Mouse (Mus musculus) myocyte (in vitro differentiated cells): ENCODE data around the gene Gatad2a.
"Not testable (repeated sequence)": the region's sequence is repeated elsewhere in the genome, so short reads cannot be mapped to it uniquely, and the experiment has no call there.

Experiments used
- CEBPB ChIP-seq: IDR thresholded peaks from 2 replicates; pipeline ENCODE4 v1.6.1; 2011; ENCODE audit warnings: mild to moderate bottlenecking, moderate library complexity; ENCODE audit not compliant: poor library complexity, insufficient read depth, severe bottlenecking
- MAX ChIP-seq: IDR thresholded peaks from one replicate; pipeline ENCODE4 v1.6.1; 2011; ENCODE audit warnings: low read depth, mild to moderate bottlenecking, control low read depth
- MYOD1 ChIP-seq, 3 experiments: IDR thresholded peaks; one replicate each; pipeline ENCODE4 v1.6.1; 2011; ENCODE audit warnings: control low read depth in 2 of 3, low read depth in 2 of 3, mild to moderate bottlenecking in 2 of 3, moderate library complexity in 1 of 3; ENCODE audit not compliant: insufficient read length in 2 of 3, control insufficient read depth in 1 of 3
- MYOG ChIP-seq, 3 experiments: IDR thresholded peaks; one replicate each; pipeline ENCODE4 v1.6.1; 2011; ENCODE audit warnings: control low read depth in 2 of 3, low read depth in 2 of 3, mild to moderate bottlenecking in 2 of 3; ENCODE audit not compliant: insufficient read length in 2 of 3, control insufficient read depth in 1 of 3, insufficient read depth in 1 of 3
- POLR2A ChIP-seq: IDR thresholded peaks from one replicate; pipeline ENCODE4 v1.6.1; 2011; ENCODE audit warnings: low read depth, mild to moderate bottlenecking, control low read depth, moderate library complexity; ENCODE audit not compliant: insufficient read length
- POLR2AphosphoS2 ChIP-seq: IDR thresholded peaks from one replicate; pipeline ENCODE4 v1.6.1; 2011; ENCODE audit warnings: low read depth, control low read depth; ENCODE audit not compliant: insufficient read length
- REST ChIP-seq: IDR thresholded peaks from one replicate; pipeline ENCODE4 v1.6.1; 2011; ENCODE audit warnings: mild to moderate bottlenecking, control low read depth, moderate library complexity; ENCODE audit not compliant: insufficient read depth, insufficient read length
- SRF ChIP-seq: IDR thresholded peaks from one replicate; pipeline ENCODE4 v1.6.1; 2011; ENCODE audit warnings: low read depth; ENCODE audit not compliant: control insufficient read depth, insufficient read length
- TCF12 ChIP-seq: IDR thresholded peaks from one replicate; pipeline ENCODE4 v1.6.1; 2011; ENCODE audit warnings: mild to moderate bottlenecking, control low read depth; ENCODE audit not compliant: poor library complexity, insufficient read depth, severe bottlenecking
- TCF3 ChIP-seq: IDR thresholded peaks from one replicate; pipeline ENCODE4 v1.6.1; 2011; ENCODE audit warnings: low read depth, control low read depth; ENCODE audit not compliant: insufficient read length
- USF1 ChIP-seq: IDR thresholded peaks from one replicate; pipeline ENCODE4 v1.6.1; 2011; ENCODE audit warnings: low read depth, mild to moderate bottlenecking, control low read depth, moderate library complexity

GRCm38 (mm10) chr8:69988936-69989335 is 7.2 kb downstream of the Gatad2a start:
- not testable (repeated sequence) for TF ChIP-seq POLR2A; MAX; POLR2AphosphoS2; TCF12; MYOD1 (IDR thresholded peaks at IDR 0.05; ENCODE audit: control insufficient read depth in 1 of 3, insufficient read length in 2 of 3, low read depth in 2 of 3); USF1; REST; CEBPB; TCF3; MYOG (IDR thresholded peaks at IDR 0.05; ENCODE audit: control insufficient read depth in 1 of 3, insufficient read depth in 1 of 3, insufficient read length in 2 of 3, low read depth in 2 of 3); SRF
